Mouse (Mus musculus) thymus, adult 2 months (tissue): ENCODE data around the gene Cxadr. TPM values are rescaled to one million over a fixed set of nuclear protein-coding genes. Genes with fewer than 3 reads are reported as not detected.

Experiments
- DNase-seq: peaks from one replicate; pipeline ENCODE4 v3.0.0; 2021
- H3K27ac ChIP-seq: fragments of 200-500 bp; 2 replicates; pipeline ENCODE4 v1.5.1; 2012; ENCODE audit warnings: low read length, control low read depth; ENCODE audit not compliant: control insufficient read depth, insufficient read depth
- H3K27me3 ChIP-seq: fragments of 200-500 bp; 2 replicates; pipeline ENCODE4 v1.6.1; 2012; ENCODE audit warnings: mild to moderate bottlenecking, low read length, moderate library complexity, mixed read lengths; ENCODE audit not compliant: control insufficient read depth, insufficient read depth
- H3K36me3 ChIP-seq: fragments of 200-500 bp; 2 replicates; pipeline ENCODE4 v1.6.1; 2012; ENCODE audit warnings: mild to moderate bottlenecking, low read length, moderate library complexity; ENCODE audit not compliant: control insufficient read depth, insufficient read depth
- H3K4me1 ChIP-seq: fragments of 200-500 bp; replicated peaks from 2 replicates; pipeline ENCODE4 v1.6.1; 2012; ENCODE audit warnings: low read length; ENCODE audit not compliant: control insufficient read depth, insufficient read depth
- H3K4me3 ChIP-seq: fragments of 200-500 bp; 2 replicates; pipeline ENCODE4 v1.5.1; 2012; ENCODE audit warnings: mild to moderate bottlenecking, low read length, control low read depth, moderate library complexity; ENCODE audit not compliant: control insufficient read depth, insufficient read depth
- CTCF ChIP-seq: fragments of 200-500 bp; IDR thresholded peaks from 2 replicates; pipeline ENCODE4 v1.5.1; 2012; ENCODE audit warnings: mild to moderate bottlenecking, control low read depth, low read length, moderate library complexity, borderline replicate concordance; ENCODE audit not compliant: control insufficient read depth, poor library complexity, insufficient read depth; ENCODE audit errors: extremely low read depth
- POLR2A ChIP-seq: fragments of 200-500 bp; IDR thresholded peaks from 2 replicates; pipeline ENCODE4 v1.6.1; 2012; ENCODE audit warnings: mild to moderate bottlenecking, low read length, control low read depth, moderate library complexity; ENCODE audit not compliant: control insufficient read depth, poor library complexity, insufficient read depth; ENCODE audit errors: extremely low read depth
- WGBS: fragments of 180-500 bp; shearing (Covaris S2); methylation state at CpG from one replicate; pipeline ENCODE4 v1.1.7; 2018; 5-methylcytosine and 5-hydroxymethylcytosine counted together
- polyA plus RNA-seq: library from polyadenylated mRNA; depleted of rRNA; stranded (reverse); fragments of >200 nt; gene quantifications from 2 replicates; pipeline ENCODE4 v1.2.3, GENCODE M21; 2012

Gene Cxadr
- polyA plus RNA-seq, 1 experiment = 4.5 TPM

GRCm38 (mm10) chr16:78378493-78378892 is 77.2 kb downstream of the Cxadr start:
- 95% methylated on average over 5 of the region's 5 CpGs for WGBS
- no peak overlapping the region for H3K27ac ChIP-seq
- no peak for TF ChIP-seq CTCF
- no peak for TF ChIP-seq POLR2A
- no peaks in the 10 kb centered on the region for H3K36me3 ChIP-seq
- H3K4me3 ChIP-seq = no peak overlapping the region
- no peak for DNase-seq
- H3K4me1 ChIP-seq = peaks cover 10% of the 10 kb centered on the region
- H3K27me3 ChIP-seq = no peaks in the 10 kb centered on the region

GRCm38 (mm10) chr16:78389122-78389521 is 87.8 kb downstream of the Cxadr start:
- WGBS = 94% methylated on average over 4 of the region's 4 CpGs
- Histone ChIP-seq H3K4me3 (no peak overlapping the region), H3K36me3 (no peaks in the 10 kb centered on the region), H3K27ac (no peak overlapping the region), H3K4me1 (no peaks in the 10 kb centered on the region), H3K27me3 (no peaks in the 10 kb centered on the region)
- DNase-seq = no peak
- TF ChIP-seq POLR2A (no peak), CTCF (no peak)

GRCm38 (mm10) chr16:78389986-78390385 is 88.7 kb downstream of the Cxadr start:
- no peaks in the 10 kb centered on the region for H3K27me3 ChIP-seq
- no peaks in the 10 kb centered on the region for H3K36me3 ChIP-seq
- no peak for DNase-seq
- TF ChIP-seq CTCF = no peak
- no peak for TF ChIP-seq POLR2A
- no peak overlapping the region for H3K4me3 ChIP-seq
- no peak overlapping the region for H3K27ac ChIP-seq
- no peaks in the 10 kb centered on the region for H3K4me1 ChIP-seq
- WGBS = 94% methylated on average over 3 of the region's 3 CpGs

GRCm38 (mm10) chr16:78391354-78391753 is 90.1 kb downstream of the Cxadr start:
- DNase-seq = no peak
- Histone ChIP-seq H3K4me3 (no peak overlapping the region), H3K36me3 (no peaks in the 10 kb centered on the region), H3K4me1 (no peaks in the 10 kb centered on the region), H3K27ac (no peak overlapping the region), H3K27me3 (no peaks in the 10 kb centered on the region)
- TF ChIP-seq CTCF (no peak), POLR2A (no peak)
- WGBS = 59% methylated on average over 2 of the region's 2 CpGs

GRCm38 (mm10) chr16:78398734-78399133 is 97.4 kb downstream of the Cxadr start:
- no peaks in the 10 kb centered on the region for H3K4me1 ChIP-seq
- H3K27me3 ChIP-seq = no peaks in the 10 kb centered on the region
- 62% methylated on average over 6 of the region's 6 CpGs for WGBS
- H3K27ac ChIP-seq = no peak overlapping the region
- no peak for DNase-seq
- no peaks in the 10 kb centered on the region for H3K36me3 ChIP-seq
- no peak for TF ChIP-seq POLR2A
- no peak for TF ChIP-seq CTCF
- H3K4me3 ChIP-seq = no peak overlapping the region

- Histone ChIP-seq H3K27me3 (no peaks in the 10 kb centered on the region), H3K36me3 (no peaks in the 10 kb centered on the region), H3K4me3 (no peak overlapping the region), H3K27ac (no peak overlapping the region), H3K4me1 (no peaks in the 10 kb centered on the region)
- WGBS = 89% methylated on average over 3 of the region's 3 CpGs
- DNase-seq = no peak
- TF ChIP-seq CTCF (no peak), POLR2A (no peak)
Measured at GRCm38 (mm10) chr16:78399423-78399822, 98.1 kb downstream of the Cxadr start.

- Histone ChIP-seq H3K27me3 (no peaks in the 10 kb centered on the region), H3K27ac (no peak overlapping the region), H3K4me3 (no peak overlapping the region), H3K36me3 (no peaks in the 10 kb centered on the region), H3K4me1 (no peaks in the 10 kb centered on the region)
- TF ChIP-seq CTCF (no peak), POLR2A (no peak)
- DNase-seq = no peak
- 32% methylated on average over 2 of the region's 2 CpGs for WGBS
Measured at GRCm38 (mm10) chr16:78402316-78402715, 101.0 kb downstream of the Cxadr start.
